Mouse (Mus musculus): ENCODE measurements at regions not wholly inside any gene's neighbourhood (a gene's known extent, or its start where the extent isn't known, plus 50 kb on each side); places are given as distances from the start of the nearest gene placed in this dataset.
A peak's percentile ranks its signal among the peaks of the same experiment; 100 is the strongest.
"Not testable (repeated sequence)": the region's sequence is repeated elsewhere in the genome, so short reads cannot be mapped to it uniquely, and the experiment has no call there.

GRCm38 (mm10) chr19:17275861-17276502 lies 96.7 kb downstream of the Gcnt1 start:
- 11% methylated on average over 1 of the region's 1 CpGs for WGBS

More at GRCm38 (mm10) chr19:17275861-17276502, 96.7 kb downstream of the Gcnt1 start:
- H3K27me3 ChIP-seq (ENCODE audit: control insufficient read depth, insufficient read depth, low read length); H3K36me3 ChIP-seq (ENCODE audit: control insufficient read depth, insufficient read depth, low read length); H3K4me1 ChIP-seq (ENCODE audit: control insufficient read depth, insufficient read depth, insufficient read length); DNase-seq (ENCODE audit: low read depth in 1 of 2, low spot score in 2 of 2); H3K4me3 ChIP-seq (ENCODE audit: extremely low read depth, insufficient read depth, insufficient read length): not testable (repeated sequence)
- H3K27ac ChIP-seq (ENCODE audit: insufficient read depth, low read length): peak overlapping the region; percentile 38; the same call in 1 of the 2 replicates

All from spleen, adult 2 months (tissue).